Mouse (Mus musculus): Measurements from ENCODE around the gene Stk32c. TPM values are rescaled to one million over a fixed set of nuclear protein-coding genes. Genes with fewer than 3 reads are reported as not detected.
A peak's percentile ranks its signal among the peaks of the same experiment; 100 is the strongest.

Stk32c gene
- total and polyA plus RNA-seq, 3 experiments = 0.21 TPM; not detected in 2

DNA sequence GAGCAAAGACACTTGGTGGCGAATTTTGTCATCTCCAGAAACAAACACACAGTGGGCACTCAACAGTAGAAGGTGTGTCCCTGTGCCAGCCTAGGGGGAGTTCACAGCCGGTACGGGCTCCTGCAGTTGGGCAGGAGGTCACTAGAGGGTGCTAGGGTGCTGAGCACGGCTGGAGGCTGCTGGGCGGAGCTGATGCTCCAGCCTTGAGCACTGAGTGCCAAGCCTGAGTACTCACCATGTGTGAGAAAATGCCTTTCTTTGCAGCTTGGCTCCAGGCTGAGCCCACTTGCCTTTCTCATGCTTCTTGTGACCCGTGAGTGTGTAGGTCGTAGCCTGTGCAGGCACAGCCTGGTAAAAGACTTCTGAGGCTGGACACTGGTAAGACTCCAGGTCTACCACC is 20.6 kb upstream of the Stk32c start (continued):
- peak; percentile 32; the same call in 1 of the 2 replicates for TF ChIP-seq NELFE (IDR thresholded peaks at IDR 0.05; ENCODE audit: low read depth, low read length)
- TF ChIP-seq MAZ (IDR thresholded peaks at IDR 0.05; ENCODE audit: low read depth, low read length) = peak; percentile 82
- TF ChIP-seq MXI1 (IDR thresholded peaks at IDR 0.05; ENCODE audit: low read depth, low read length) = peak; percentile 77
- no peak for TF ChIP-seq KAT2A (conservative IDR thresholded peaks at IDR 0.05; ENCODE audit: low read depth, low read length)
- TF ChIP-seq ZMIZ1 (IDR thresholded peaks at IDR 0.05; ENCODE audit: low read depth, low read length) = no peak
- TF ChIP-seq CHD2 (IDR thresholded peaks at IDR 0.05; ENCODE audit: low read length) = no peak
- no peak for TF ChIP-seq MEF2A (IDR thresholded peaks at IDR 0.05; ENCODE audit: extremely low read depth, insufficient replicate concordance, low read depth, low read length, poor library complexity, severe bottlenecking)
- TF ChIP-seq ETS1 (IDR thresholded peaks at IDR 0.05; ENCODE audit: low read depth, low read length) = no peak

DNA sequence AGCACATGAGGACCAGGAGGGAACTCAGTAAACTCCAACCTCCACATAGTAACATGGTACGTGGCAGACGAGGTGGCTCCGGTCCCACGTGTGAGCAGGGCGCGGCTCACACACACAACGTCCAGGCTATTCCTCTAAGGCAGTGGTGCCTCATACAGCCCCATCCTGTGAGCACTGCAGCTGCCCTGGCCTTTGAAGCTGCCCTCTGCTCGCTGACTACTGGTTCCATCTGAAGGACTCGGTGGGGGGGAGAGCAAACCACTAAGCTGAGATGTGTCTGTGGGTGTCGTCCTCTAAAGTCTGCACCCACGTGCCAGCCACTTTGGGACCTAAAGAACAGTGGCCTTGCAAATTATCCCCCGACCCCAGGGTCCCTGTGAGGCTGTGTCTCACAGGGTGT is 17.1 kb upstream of the Stk32c start:
- DNase-seq (ENCODE audit: low read depth, low spot score) = no peak
- Histone ChIP-seq H3K36me3 (ENCODE audit: control insufficient read depth in 1 of 2, insufficient read depth in 2 of 2, low read length in 2 of 2) (no peaks in the 10 kb centered on the region), H3K79me2 (ENCODE audit: control insufficient read depth, insufficient read depth, low read length, poor library complexity) (no peaks in the 10 kb centered on the region), H3K4me1 (ENCODE audit: control insufficient read depth in 1 of 2, insufficient read depth in 2 of 2, low read length in 2 of 2) (no peaks in the 10 kb centered on the region; a peak in 1 of 4 replicates), H3K9me3 (replicated peaks; ENCODE audit: insufficient read depth, low read length) (no peaks in the 10 kb centered on the region), H3K27ac (ENCODE audit: control insufficient read depth, low read depth, low read length) (no peak overlapping the region), H3K4me3 (ENCODE audit: control insufficient read depth in 1 of 2, insufficient read depth in 1 of 2, low read depth in 2 of 2, low read length in 2 of 2) (no peak overlapping the region), H3K9ac (ENCODE audit: control insufficient read depth, low read depth, low read length, poor library complexity, severe bottlenecking) (no peak overlapping the region), H3K27me3 (ENCODE audit: control insufficient read depth in 1 of 2, insufficient read depth in 2 of 2, low read length in 2 of 2) (peaks cover 0 to 4% of the 10 kb centered on the region in 2 experiments; a peak in 1 of 4 replicates)
- no peak for TF ChIP-seq MEF2A (IDR thresholded peaks at IDR 0.05; ENCODE audit: extremely low read depth, insufficient replicate concordance, low read depth, low read length, poor library complexity, severe bottlenecking)
- TF ChIP-seq MAZ (IDR thresholded peaks at IDR 0.05; ENCODE audit: low read depth, low read length) = no peak
- TF ChIP-seq EP300 (IDR thresholded peaks at IDR 0.05; ENCODE audit: low read depth in 1 of 2, low read length in 2 of 2) = no peak
- TF ChIP-seq TAL1 (IDR thresholded peaks at IDR 0.05; ENCODE audit: low read length) = no peak
- TF ChIP-seq NRF1 (IDR thresholded peaks at IDR 0.05; ENCODE audit: insufficient read depth, low read depth, low read length, poor library complexity, severe bottlenecking) = no peak
- TF ChIP-seq NELFE (IDR thresholded peaks at IDR 0.05; ENCODE audit: low read depth, low read length) = no peak

DNA sequence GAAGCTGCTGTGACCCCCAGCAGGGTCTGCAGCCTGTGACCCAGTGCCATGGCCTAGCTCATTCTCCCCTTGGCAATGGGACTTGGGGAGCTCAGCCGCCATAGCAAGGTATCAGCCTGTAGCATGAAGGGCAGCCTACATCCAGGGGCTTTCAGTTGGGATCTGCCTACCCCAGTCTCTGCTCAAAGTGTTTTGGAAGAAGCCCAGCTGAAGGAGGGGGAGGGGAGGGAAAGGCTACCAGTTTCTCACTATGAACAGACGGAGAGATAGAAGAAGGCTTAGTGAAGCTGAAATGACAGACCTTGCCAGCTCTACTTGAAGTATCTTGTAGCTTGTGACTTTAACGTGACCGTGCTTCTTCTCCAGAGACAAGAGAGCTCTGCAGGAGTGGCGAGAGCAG is 16.7 kb upstream of the Stk32c start:
- Histone ChIP-seq H3K9ac (ENCODE audit: control insufficient read depth, low read depth, low read length, poor library complexity, severe bottlenecking) (no peak overlapping the region), H3K27ac (ENCODE audit: control insufficient read depth, low read depth, low read length) (no peak overlapping the region), H3K4me1 (ENCODE audit: control insufficient read depth in 1 of 2, insufficient read depth in 2 of 2, low read length in 2 of 2) (no peaks in the 10 kb centered on the region; a peak in 1 of 4 replicates), H3K79me2 (ENCODE audit: control insufficient read depth, insufficient read depth, low read length, poor library complexity) (no peaks in the 10 kb centered on the region), H3K36me3 (ENCODE audit: control insufficient read depth in 1 of 2, insufficient read depth in 2 of 2, low read length in 2 of 2) (no peaks in the 10 kb centered on the region), H3K27me3 (ENCODE audit: control insufficient read depth in 1 of 2, insufficient read depth in 2 of 2, low read length in 2 of 2) (peaks cover 0 to 4% of the 10 kb centered on the region in 2 experiments; a peak in 1 of 4 replicates), H3K4me3 (ENCODE audit: control insufficient read depth in 1 of 2, insufficient read depth in 1 of 2, low read depth in 2 of 2, low read length in 2 of 2) (no peak overlapping the region), H3K9me3 (replicated peaks; ENCODE audit: insufficient read depth, low read length) (no peaks in the 10 kb centered on the region)
- DNase-seq (ENCODE audit: low read depth, low spot score) = no peak
- TF ChIP-seq CHD2 (IDR thresholded peaks at IDR 0.05; ENCODE audit: low read length) (no peak), CTCF (IDR thresholded peaks at IDR 0.05 in 2 of 3, conservative IDR thresholded peaks at IDR 0.05 in 1 of 3; ENCODE audit: control insufficient read depth in 1 of 3, insufficient read depth in 1 of 3, low read depth in 2 of 3, low read length in 3 of 3, poor library complexity in 1 of 3, severe bottlenecking in 1 of 3) (no peak), MYB (IDR thresholded peaks at IDR 0.05; ENCODE audit: low read depth, low read length) (no peak), SIN3A (IDR thresholded peaks at IDR 0.05; ENCODE audit: low read length) (no peak), MAZ (IDR thresholded peaks at IDR 0.05; ENCODE audit: low read depth, low read length) (no peak), MEF2A (IDR thresholded peaks at IDR 0.05; ENCODE audit: extremely low read depth, insufficient replicate concordance, low read depth, low read length, poor library complexity, severe bottlenecking) (no peak), ZMIZ1 (IDR thresholded peaks at IDR 0.05; ENCODE audit: low read depth, low read length) (no peak), TAL1 (IDR thresholded peaks at IDR 0.05; ENCODE audit: low read length) (no peak), UBTF (IDR thresholded peaks at IDR 0.05; ENCODE audit: borderline replicate concordance, insufficient read depth, low read depth, low read length) (no peak), RAD21 (IDR thresholded peaks at IDR 0.05; ENCODE audit: low read depth, low read length) (no peak), MXI1 (IDR thresholded peaks at IDR 0.05; ENCODE audit: low read depth, low read length) (no peak), KAT2A (conservative IDR thresholded peaks at IDR 0.05; ENCODE audit: low read depth, low read length) (no peak), TCF12 (IDR thresholded peaks at IDR 0.05; ENCODE audit: low read depth, low read length) (no peak), NRF1 (IDR thresholded peaks at IDR 0.05; ENCODE audit: insufficient read depth, low read depth, low read length, poor library complexity, severe bottlenecking) (no peak), USF1 (IDR thresholded peaks at IDR 0.05; ENCODE audit: low read depth, low read length) (no peak), ZC3H11A (IDR thresholded peaks at IDR 0.05; ENCODE audit: low read depth, low read length) (no peak), ELF1 (IDR thresholded peaks at IDR 0.05; ENCODE audit: low read depth, low read length) (no peak)

All from MEL (cell line).